Mouse (Mus musculus) heart, adult 2 months (tissue): ENCODE data around the gene Wipi2.

Experiments used
- CTCF ChIP-seq: fragments of 200-600 bp; IDR thresholded peaks from 2 replicates; pipeline ENCODE4 v1.8.1; 2022; ENCODE audit warnings: antibody characterized with exemption, mild to moderate bottlenecking, moderate library complexity
- EP300 ChIP-seq: fragments of 200-500 bp; IDR thresholded peaks from 2 replicates; pipeline ENCODE4 v1.6.1; 2011; ENCODE audit warnings: low read depth, low read length, control low read depth; ENCODE audit not compliant: insufficient read depth

- TF ChIP-seq EP300 (no peak), CTCF (peak; percentile 76)
Measured at GRCm38 (mm10) chr5:142581517-142581916, 46.0 kb upstream of the Wipi2 start.
